Mouse (Mus musculus) CH12.LX (cell line): ENCODE results near the gene March1.

ENCODE experiments used
- CHD1 ChIP-seq: IDR thresholded peaks from 2 replicates; pipeline ENCODE4 v1.6.1; 2012; ENCODE audit warnings: low read depth, low read length, improper control_type of control experiment, inconsistent platforms
- CTCF ChIP-seq, 2 experiments: IDR thresholded peaks in 1 of 2; conservative IDR thresholded peaks in 1 of 2; 2 replicates each; pipeline ENCODE4 v1.5.1; 2011 to 2012; ENCODE audit warnings: low read depth in 2 of 2, low read length in 2 of 2, improper control_type of control experiment in 1 of 2, inconsistent platforms in 1 of 2, mild to moderate bottlenecking in 1 of 2, moderate library complexity in 1 of 2
- POLR2A ChIP-seq: IDR thresholded peaks from 2 replicates; pipeline ENCODE4 v1.6.1; 2011; ENCODE audit warnings: low read depth, mild to moderate bottlenecking, improper control_type of control experiment, low read length
- SIN3A ChIP-seq: IDR thresholded peaks from 2 replicates; pipeline ENCODE4 v1.6.1; 2012; ENCODE audit warnings: low read length, improper control_type of control experiment, inconsistent platforms
- ZC3H11A ChIP-seq: IDR thresholded peaks from 2 replicates; pipeline ENCODE4 v1.6.1; 2012; ENCODE audit warnings: low read depth, mild to moderate bottlenecking, inconsistent platforms, low read length, improper control_type of control experiment

DNA sequence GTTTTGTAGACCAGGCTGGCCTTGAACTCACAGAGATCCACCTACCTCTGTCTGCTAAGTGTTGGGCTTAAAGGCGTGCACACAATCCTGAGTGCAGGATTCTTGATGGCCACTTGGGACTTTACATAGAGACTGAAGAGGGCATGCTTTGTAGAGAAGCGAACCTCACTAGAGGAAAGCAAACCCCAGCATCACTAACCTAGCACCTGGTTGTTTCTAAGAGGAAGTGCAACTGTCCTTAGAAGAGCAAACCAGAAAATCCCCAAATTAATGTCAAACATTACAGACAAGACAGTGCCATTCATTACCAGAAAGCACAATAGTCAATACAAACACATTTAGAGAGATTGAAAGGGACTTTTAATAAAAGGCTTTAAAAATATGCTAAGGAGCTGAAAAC is 885.7 kb downstream of the March1 start:
- 0 out of 4 replicates have a peak, but pooled peaks of 1 of the 2 experiments have one; percentile 20 for TF ChIP-seq CTCF (conservative IDR thresholded peaks at IDR 0.05 in 1 of 2, IDR thresholded peaks at IDR 0.05 in 1 of 2; ENCODE audit: low read depth in 2 of 2, low read length in 2 of 2)
- no peak for TF ChIP-seq CHD1
- TF ChIP-seq SIN3A = peak; percentile 60; the same call in 1 of the 2 replicates
- no peak for TF ChIP-seq ZC3H11A
- TF ChIP-seq POLR2A = no peak
